Mouse (Mus musculus): ENCODE measurements around the gene Adtrp.

- no peak for TF ChIP-seq CTCF (IDR thresholded peaks at IDR 0.05; ENCODE audit: low read depth)
- TF ChIP-seq EP300 (IDR thresholded peaks at IDR 0.05; ENCODE audit: low read depth), result no peak
These were observed 129.4 kb downstream of the Adtrp start for GRCm38 (mm10) chr13:41718051-41718450.

All from liver, embryonic 14.5 days (tissue).